Mouse (Mus musculus): ENCODE measurements at regions not wholly inside any gene's neighbourhood (a gene's known extent, or its start where the extent isn't known, plus 50 kb on each side); places are given as distances from the start of the nearest gene placed in this dataset.
"Not testable (repeated sequence)": the region's sequence is repeated elsewhere in the genome, so short reads cannot be mapped to it uniquely, and the experiment has no call there.

GRCm38 (mm10) chr13:82058872-82059271 lies 276.0 kb downstream of the Cetn3 start:
- DNase-seq (ENCODE audit: low spot score) = no peak

GRCm38 (mm10) chr13:82059498-82059897 lies 276.6 kb downstream of the Cetn3 start:
- DNase-seq (ENCODE audit: low spot score) = no peak

GRCm38 (mm10) chr13:82063880-82064279 lies 281.0 kb downstream of the Cetn3 start:
- DNase-seq (ENCODE audit: low spot score) = not testable (repeated sequence)

- DNase-seq (ENCODE audit: low spot score) = no peak
Measured at GRCm38 (mm10) chr13:82066174-82066573, 283.3 kb downstream of the Cetn3 start.

- DNase-seq (ENCODE audit: low spot score) = no peak
Measured at GRCm38 (mm10) chr13:82066674-82067270, 283.9 kb downstream of the Cetn3 start.

GRCm38 (mm10) chr13:82072449-82072848 lies 289.6 kb downstream of the Cetn3 start:
- DNase-seq (ENCODE audit: low spot score) = no peak

GRCm38 (mm10) chr13:82073343-82073742 lies 290.5 kb downstream of the Cetn3 start:
- DNase-seq (ENCODE audit: low spot score) = no peak

GRCm38 (mm10) chr13:82081375-82081774 lies 298.5 kb downstream of the Cetn3 start:
- DNase-seq (ENCODE audit: low spot score) = no peak

GRCm38 (mm10) chr13:82087635-82088034 lies 304.8 kb downstream of the Cetn3 start:
- DNase-seq (ENCODE audit: low spot score) = no peak

- DNase-seq (ENCODE audit: low spot score) = peak; percentile 56
Measured at GRCm38 (mm10) chr13:82092186-82092585, 309.3 kb downstream of the Cetn3 start.

- DNase-seq (ENCODE audit: low spot score) = no peak
Measured at GRCm38 (mm10) chr13:82106032-82106431, 323.2 kb downstream of the Cetn3 start.

- no peak for DNase-seq (ENCODE audit: low spot score)
Measured at GRCm38 (mm10) chr13:82129777-82130735, 347.2 kb downstream of the Cetn3 start.
